Mouse (Mus musculus) MEL (cell line): ENCODE results near the gene Nkd1. TPM values are rescaled to one million over a fixed set of nuclear protein-coding genes. Genes with fewer than 3 reads are reported as not detected.

Source experiments
- DNase-seq: peaks from one replicate; pipeline ENCODE4 v3.0.0; 2011; ENCODE audit warnings: low read depth, low spot score
- H3K27ac ChIP-seq: 2 replicates; pipeline ENCODE4 v1.5.1; 2012; ENCODE audit warnings: low read depth, mild to moderate bottlenecking, control low read depth, low read length, moderate library complexity; ENCODE audit not compliant: control insufficient read depth
- H3K27me3 ChIP-seq, 2 experiments: fragments of 150-350 bp in 1 of 2; sonication (generic) in 1 of 2; 2 replicates each; pipeline ENCODE4 v1.6.1; 2012; ENCODE audit warnings: low read length in 2 of 2, mild to moderate bottlenecking in 2 of 2, improper control_type of control experiment in 1 of 2, moderate library complexity in 1 of 2; ENCODE audit not compliant: insufficient read depth in 2 of 2, control insufficient read depth in 1 of 2
- H3K36me3 ChIP-seq, 2 experiments: 2 replicates each; pipeline ENCODE4 v1.6.1; 2012 to 2014; ENCODE audit warnings: low read length in 2 of 2, improper control_type of control experiment in 1 of 2, inconsistent platforms in 1 of 2, mild to moderate bottlenecking in 1 of 2; ENCODE audit not compliant: insufficient read depth in 2 of 2, control insufficient read depth in 1 of 2
- H3K4me1 ChIP-seq, 2 experiments: fragments of 150-350 bp in 1 of 2; sonication (generic) in 1 of 2; 2 replicates each; pipeline ENCODE4 v1.6.1; 2012; ENCODE audit warnings: low read length in 2 of 2, improper control_type of control experiment in 1 of 2, mild to moderate bottlenecking in 1 of 2; ENCODE audit not compliant: insufficient read depth in 2 of 2, control insufficient read depth in 1 of 2
- H3K4me3 ChIP-seq, 2 experiments: fragments of 150-350 bp in 1 of 2; sonication (generic) in 1 of 2; 2 replicates each; pipeline ENCODE4 v1.5.1; 2012; ENCODE audit warnings: low read depth in 2 of 2, low read length in 2 of 2, mild to moderate bottlenecking in 2 of 2, moderate library complexity in 2 of 2, control low read depth in 1 of 2, improper control_type of control experiment in 1 of 2; ENCODE audit not compliant: control insufficient read depth in 1 of 2, insufficient read depth in 1 of 2
- H3K79me2 ChIP-seq: 2 replicates; pipeline ENCODE4 v1.6.1; 2012; ENCODE audit warnings: mild to moderate bottlenecking, low read length, moderate library complexity; ENCODE audit not compliant: control insufficient read depth, poor library complexity, insufficient read depth
- H3K9ac ChIP-seq: 2 replicates; pipeline ENCODE4 v1.6.1; 2012; ENCODE audit warnings: low read depth, mild to moderate bottlenecking, control low read depth, low read length, moderate library complexity; ENCODE audit not compliant: control insufficient read depth, poor library complexity, severe bottlenecking
- H3K9me3 ChIP-seq: fragments of 150-350 bp; sonication (generic); replicated peaks from 2 replicates; pipeline ENCODE4 v1.6.1; 2012; ENCODE audit warnings: mild to moderate bottlenecking, low read length, improper control_type of control experiment, moderate library complexity; ENCODE audit not compliant: insufficient read depth
- BHLHE40 ChIP-seq: IDR thresholded peaks from 2 replicates; pipeline ENCODE4 v1.6.1; 2012; ENCODE audit warnings: low read depth, mild to moderate bottlenecking, inconsistent platforms, low read length, improper control_type of control experiment, borderline replicate concordance
- CHD2 ChIP-seq: IDR thresholded peaks from 2 replicates; pipeline ENCODE4 v1.6.1; 2011; ENCODE audit warnings: low read length, improper control_type of control experiment
- EP300 ChIP-seq, 2 experiments: IDR thresholded peaks; 2 replicates each; pipeline ENCODE4 v1.6.1; 2011; ENCODE audit warnings: improper control_type of control experiment in 2 of 2, low read length in 2 of 2, low read depth in 1 of 2, mild to moderate bottlenecking in 1 of 2
- HCFC1 ChIP-seq: IDR thresholded peaks from 2 replicates; pipeline ENCODE4 v1.6.1; 2012; ENCODE audit warnings: low read depth, mild to moderate bottlenecking, inconsistent platforms, low read length, improper control_type of control experiment, moderate library complexity
- MAFK ChIP-seq: IDR thresholded peaks from 2 replicates; pipeline ENCODE4 v1.6.1; 2011; ENCODE audit warnings: low read depth, mild to moderate bottlenecking, low read length, improper control_type of control experiment, borderline replicate concordance
- MAX ChIP-seq: IDR thresholded peaks from 2 replicates; pipeline ENCODE4 v1.6.1; 2011; ENCODE audit warnings: low read length, improper control_type of control experiment
- MEF2A ChIP-seq: IDR thresholded peaks from 2 replicates; pipeline ENCODE4 v1.6.1; 2014; ENCODE audit warnings: low read depth, mild to moderate bottlenecking, inconsistent platforms, low read length, improper control_type of control experiment; ENCODE audit not compliant: poor library complexity, insufficient replicate concordance, severe bottlenecking; ENCODE audit errors: extremely low read depth
- MXI1 ChIP-seq: IDR thresholded peaks from 2 replicates; pipeline ENCODE4 v1.6.1; 2011; ENCODE audit warnings: mild to moderate bottlenecking, low read depth, low read length, improper control_type of control experiment
- POLR2A ChIP-seq, 2 experiments: IDR thresholded peaks; 2 replicates each; pipeline ENCODE4 v1.6.1; 2011 to 2012; ENCODE audit warnings: low read length in 2 of 2, mild to moderate bottlenecking in 2 of 2, control low read depth in 1 of 2, improper control_type of control experiment in 1 of 2, low read depth in 1 of 2, moderate library complexity in 1 of 2; ENCODE audit not compliant: control insufficient read depth in 1 of 2, insufficient read depth in 1 of 2, poor library complexity in 1 of 2
- POLR2AphosphoS5 ChIP-seq: IDR thresholded peaks from 2 replicates; pipeline ENCODE4 v1.6.1; 2012; ENCODE audit warnings: low read depth, borderline replicate concordance, mild to moderate bottlenecking, inconsistent platforms, low read length, moderate library complexity, mixed read lengths
- SMC3 ChIP-seq: IDR thresholded peaks from 2 replicates; pipeline ENCODE4 v1.6.1; 2011; ENCODE audit warnings: low read depth, low read length, improper control_type of control experiment
- TBP ChIP-seq: IDR thresholded peaks from 2 replicates; pipeline ENCODE4 v1.8.0; 2011; ENCODE audit warnings: low read depth, low read length, improper control_type of control experiment
- polyA plus RNA-seq, 2 experiments: library from polyadenylated mRNA; stranded (reverse) in 1 of 2; unstranded in 1 of 2; fragments of >175 nt in 1 of 2; fragments of >200 nt in 1 of 2; gene quantifications; 2 replicates each; pipeline versions ENCODE4 v1.2.1 to v1.2.4; 2012; ENCODE audit warnings: low replicate concordance in 2 of 2, low read depth in 1 of 2; ENCODE audit not compliant: insufficient read length in 2 of 2, insufficient read depth in 1 of 2, missing spikeins in 1 of 2
- total RNA-seq: library from RNA; depleted of rRNA; stranded (reverse); fragments of 300-350 nt; gene quantifications from 2 replicates; pipeline ENCODE4 v1.2.3, GENCODE M21; 2012

Gene Nkd1
- total and polyA plus RNA-seq, 3 experiments = not detected

DNA sequence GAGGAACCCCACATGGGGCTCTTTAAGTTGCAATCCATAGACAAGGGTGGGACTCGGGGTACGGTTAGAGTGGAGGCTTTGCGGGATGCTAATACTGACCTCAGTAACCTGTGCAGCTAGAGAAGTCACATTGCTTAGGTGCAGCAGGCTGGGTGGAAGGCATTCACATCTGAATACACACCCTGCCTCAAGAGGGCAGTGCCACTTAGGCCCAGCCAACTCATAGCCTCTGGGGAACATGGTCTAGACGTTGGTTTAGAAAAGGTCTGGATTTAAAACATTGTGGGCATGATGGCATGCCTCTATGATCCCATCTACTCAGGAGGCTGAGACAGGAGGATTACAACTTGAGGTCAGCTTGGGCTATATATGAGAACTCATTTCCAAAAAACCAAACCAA is 8.6 kb downstream of the Nkd1 start:
- Histone ChIP-seq H3K27ac (no peak overlapping the region), H3K27me3 (no peaks in the 10 kb centered on the region; a peak in 1 of 4 replicates), H3K36me3 (no peaks in the 10 kb centered on the region), H3K9ac (no peak overlapping the region), H3K4me1 (no peaks in the 10 kb centered on the region), H3K9me3 (no peaks in the 10 kb centered on the region), H3K79me2 (no peaks in the 10 kb centered on the region), H3K4me3 (no peak overlapping the region)
- TF ChIP-seq TBP (no peak), SMC3 (no peak)
- DNase-seq = no peak

DNA sequence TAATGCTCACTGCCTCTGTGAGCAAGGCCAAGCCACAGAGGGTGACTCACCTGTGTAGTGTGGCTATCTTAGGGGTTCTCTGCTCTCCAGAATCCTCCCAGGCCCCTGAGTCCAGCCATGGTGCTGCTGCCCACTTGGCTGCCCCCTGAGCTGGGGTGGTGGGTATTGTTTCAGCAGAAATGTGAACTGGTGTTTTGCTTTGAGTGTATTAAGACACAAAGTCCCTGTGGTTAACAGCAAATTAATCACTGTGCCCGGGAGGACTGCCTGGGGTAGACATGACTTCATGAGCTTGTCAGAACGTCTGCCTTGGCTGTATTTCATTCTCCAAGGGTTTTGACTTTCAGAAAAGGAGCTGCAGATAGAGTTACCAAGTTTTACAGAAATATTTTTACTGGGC is 15.9 kb downstream of the Nkd1 start:
- H3K27me3 ChIP-seq = no peaks in the 10 kb centered on the region
- H3K27ac ChIP-seq = no peak overlapping the region
- H3K9ac ChIP-seq = no peak overlapping the region
- no peak overlapping the region for H3K4me3 ChIP-seq
- no peaks in the 10 kb centered on the region for H3K4me1 ChIP-seq
- TF ChIP-seq POLR2AphosphoS5 (no peak), MXI1 (no peak)
- H3K79me2 ChIP-seq = no peaks in the 10 kb centered on the region
- no peak for DNase-seq
- no peaks in the 10 kb centered on the region for H3K9me3 ChIP-seq
- no peaks in the 10 kb centered on the region for H3K36me3 ChIP-seq

- no peaks in the 10 kb centered on the region for H3K27me3 ChIP-seq
These were observed 17.1 kb downstream of the Nkd1 start for GRCm38 (mm10) chr8:88537998-88538975.

GRCm38 (mm10) chr8:88538976-88539371 is 17.8 kb downstream of the Nkd1 start:
- no peak overlapping the region for H3K9ac ChIP-seq
- no peaks in the 10 kb centered on the region for H3K4me1 ChIP-seq
- H3K4me3 ChIP-seq = no peak overlapping the region
- no peaks in the 10 kb centered on the region for H3K9me3 ChIP-seq
- no peaks in the 10 kb centered on the region for H3K36me3 ChIP-seq
- no peak for DNase-seq
- H3K79me2 ChIP-seq = no peaks in the 10 kb centered on the region
- H3K27me3 ChIP-seq = no peaks in the 10 kb centered on the region
- H3K27ac ChIP-seq = no peak overlapping the region
- TF ChIP-seq HCFC1 = no peak
- TF ChIP-seq MAX = no peak
- no peak for TF ChIP-seq MEF2A
- no peak for TF ChIP-seq MAFK
- no peak for TF ChIP-seq POLR2A (IDR thresholded peaks at IDR 0.05; ENCODE audit: control insufficient read depth in 1 of 2, insufficient read depth in 1 of 2, low read depth in 1 of 2, low read length in 2 of 2, poor library complexity in 1 of 2)
- no peak for TF ChIP-seq CHD2
- no peak for TF ChIP-seq BHLHE40

More at GRCm38 (mm10) chr8:88537998-88538975, 17.1 kb downstream of the Nkd1 start:
- Histone ChIP-seq H3K36me3 (no peaks in the 10 kb centered on the region), H3K4me3 (no peak overlapping the region), H3K9ac (no peak overlapping the region), H3K27ac (no peak overlapping the region), H3K9me3 (no peaks in the 10 kb centered on the region), H3K4me1 (no peaks in the 10 kb centered on the region), H3K79me2 (no peaks in the 10 kb centered on the region)
- DNase-seq = no peak
- no peak for TF ChIP-seq EP300 (IDR thresholded peaks at IDR 0.05; ENCODE audit: low read depth in 1 of 2, low read length in 2 of 2)
